Mouse (Mus musculus) kidney, postnatal 14 days (tissue): ENCODE data around the gene Slpi.
A peak's percentile ranks its signal among the peaks of the same experiment; 100 is the strongest.
"Not testable (repeated sequence)": the region's sequence is repeated elsewhere in the genome, so short reads cannot be mapped to it uniquely, and the experiment has no call there.

Experiments used
- DNase-seq: peaks from one replicate; pipeline ENCODE4 v3.0.0; 2022; ENCODE audit warnings: mixed read lengths

Slpi gene

GRCm38 (mm10) chr2:164377478-164378426, 11.1 kb downstream of the Slpi start:
- DNase-seq = no peak

DNA sequence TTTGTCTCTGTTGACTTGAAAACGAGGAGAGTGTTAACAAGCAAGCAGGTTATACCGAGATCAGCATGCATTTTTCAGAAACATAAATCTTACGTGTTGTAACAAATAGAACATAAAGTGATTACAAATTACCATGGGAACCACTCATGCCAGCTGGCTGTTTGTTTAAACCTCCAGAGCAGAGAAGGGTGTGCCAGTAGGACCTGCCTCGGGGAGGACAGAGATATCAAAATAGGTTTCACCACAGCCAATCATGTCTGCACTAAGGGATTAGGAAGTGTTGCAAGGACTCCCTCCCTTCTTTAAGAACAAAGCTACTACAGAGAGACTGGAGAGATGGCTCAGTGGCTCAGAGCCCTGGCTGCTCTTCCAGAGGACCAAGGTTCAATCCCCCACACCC, 15.7 kb downstream of the Slpi start:
- DNase-seq = no peak

DNA sequence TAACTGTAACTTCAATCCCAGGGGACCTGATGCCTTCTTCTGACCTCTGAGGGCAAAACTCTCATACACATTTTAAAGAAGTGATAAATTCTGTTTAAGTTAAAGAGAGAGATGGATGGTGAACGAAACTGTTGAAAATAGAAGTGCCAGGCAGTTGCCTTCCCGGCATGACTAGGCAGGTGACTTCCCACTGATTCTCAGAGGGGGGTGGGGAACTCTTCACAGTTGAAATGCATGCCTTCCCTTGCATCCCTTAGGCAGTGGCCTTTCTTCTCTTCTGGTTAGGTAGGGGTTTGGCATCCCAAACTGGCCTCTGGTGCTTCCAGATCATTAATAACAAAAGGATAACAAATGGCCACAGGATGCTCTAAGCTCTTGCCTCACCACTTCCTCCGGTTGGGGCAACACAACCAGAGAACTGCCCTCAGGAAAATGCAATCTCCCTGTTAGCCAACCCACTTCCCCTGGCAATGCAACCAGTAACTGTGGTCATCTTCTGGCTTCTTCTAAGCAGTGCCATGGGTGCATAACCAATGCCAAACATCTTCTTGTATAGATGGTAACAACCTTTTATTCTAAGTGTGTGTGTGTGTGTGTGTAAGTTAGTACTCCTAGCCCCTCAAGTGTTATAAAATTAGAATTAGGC, 16.4 kb downstream of the Slpi start:
- no peak for DNase-seq

GRCm38 (mm10) chr2:164371371-164371770, 17.5 kb downstream of the Slpi start:
- no peak for DNase-seq

DNA sequence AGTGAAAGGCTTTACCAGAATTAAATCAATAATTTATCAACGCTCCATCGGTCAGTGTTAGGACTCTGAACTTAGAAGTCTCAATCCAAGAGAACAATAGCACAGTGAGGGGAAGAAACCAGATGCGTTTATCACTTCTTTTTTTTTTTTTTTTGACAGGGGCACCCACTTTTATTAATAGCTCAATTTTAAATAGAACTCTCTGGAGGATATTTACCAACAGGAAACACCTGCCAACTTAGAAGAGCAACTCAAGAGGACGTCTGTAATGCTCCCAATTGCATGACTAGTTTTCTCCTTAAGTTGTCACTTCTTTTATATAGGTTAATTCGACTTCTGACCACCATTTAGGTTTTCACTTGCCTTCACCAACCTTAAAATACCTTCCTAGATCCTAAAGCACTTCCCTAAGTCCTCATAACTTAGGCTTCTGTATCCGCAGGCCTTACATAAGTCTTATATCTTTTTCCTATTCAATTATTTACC, 20.2 kb downstream of the Slpi start:
- DNase-seq = no peak

GRCm38 (mm10) chr2:164366947-164367346, 21.9 kb downstream of the Slpi start:
- DNase-seq = no peak

DNA sequence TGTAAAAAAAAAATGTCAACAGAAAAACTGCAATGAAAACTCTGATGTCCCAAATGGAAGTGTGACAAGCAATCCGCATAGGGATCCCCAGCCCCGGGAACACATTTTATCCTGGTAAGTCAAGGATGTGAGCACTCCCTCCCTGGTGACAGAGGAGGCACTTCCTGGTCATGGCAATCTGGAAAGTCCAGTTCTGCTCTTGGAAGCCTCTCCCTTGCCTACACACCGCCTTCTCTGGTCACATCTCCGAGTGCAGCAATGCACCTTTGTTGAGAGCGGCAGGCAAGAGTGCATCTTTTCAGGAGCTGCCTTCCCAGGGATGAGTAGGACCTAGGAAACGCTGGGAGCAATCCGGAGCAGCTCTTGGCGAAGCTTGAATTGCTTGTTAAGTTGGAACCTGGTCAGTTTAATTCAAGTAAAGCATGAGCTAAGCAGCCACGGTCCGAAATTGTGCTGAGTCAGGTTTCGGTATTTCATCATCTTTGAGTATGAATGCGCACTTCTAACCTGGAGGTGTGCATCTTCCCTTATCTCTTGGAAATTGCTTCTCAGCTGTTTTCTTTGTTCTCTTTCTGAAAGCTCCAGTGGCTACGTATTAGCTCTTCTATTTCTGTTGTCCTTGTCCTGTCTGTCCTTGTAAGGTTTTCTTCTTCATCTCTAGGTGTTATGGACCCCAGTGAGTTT, 27.8 kb downstream of the Slpi start:
- DNase-seq = no peak

DNA sequence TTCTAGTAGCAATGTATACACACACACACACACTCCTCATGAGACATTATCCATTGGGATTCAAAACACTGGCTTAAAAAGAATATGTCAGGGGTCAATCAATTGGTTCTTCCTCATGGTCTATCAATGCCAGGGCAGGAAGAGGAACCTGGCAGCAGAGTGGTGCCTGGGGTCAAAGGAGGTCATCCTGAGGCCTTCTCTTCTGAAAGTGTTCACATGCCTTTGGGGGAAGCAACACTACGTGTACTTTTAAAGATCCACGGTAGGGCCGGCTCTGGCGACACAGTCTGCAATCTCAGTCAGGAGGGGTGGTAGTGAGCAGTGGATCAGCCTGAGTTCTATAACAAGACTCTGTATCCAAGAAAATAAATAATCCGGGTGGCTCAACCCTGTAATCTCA, 29.2 kb downstream of the Slpi start:
- no peak for DNase-seq

- no peak for DNase-seq
Measured at GRCm38 (mm10) chr2:164359031-164359430, 29.9 kb downstream of the Slpi start.

- no peak for DNase-seq
Measured at GRCm38 (mm10) chr2:164358373-164358772, 30.5 kb downstream of the Slpi start.

DNA sequence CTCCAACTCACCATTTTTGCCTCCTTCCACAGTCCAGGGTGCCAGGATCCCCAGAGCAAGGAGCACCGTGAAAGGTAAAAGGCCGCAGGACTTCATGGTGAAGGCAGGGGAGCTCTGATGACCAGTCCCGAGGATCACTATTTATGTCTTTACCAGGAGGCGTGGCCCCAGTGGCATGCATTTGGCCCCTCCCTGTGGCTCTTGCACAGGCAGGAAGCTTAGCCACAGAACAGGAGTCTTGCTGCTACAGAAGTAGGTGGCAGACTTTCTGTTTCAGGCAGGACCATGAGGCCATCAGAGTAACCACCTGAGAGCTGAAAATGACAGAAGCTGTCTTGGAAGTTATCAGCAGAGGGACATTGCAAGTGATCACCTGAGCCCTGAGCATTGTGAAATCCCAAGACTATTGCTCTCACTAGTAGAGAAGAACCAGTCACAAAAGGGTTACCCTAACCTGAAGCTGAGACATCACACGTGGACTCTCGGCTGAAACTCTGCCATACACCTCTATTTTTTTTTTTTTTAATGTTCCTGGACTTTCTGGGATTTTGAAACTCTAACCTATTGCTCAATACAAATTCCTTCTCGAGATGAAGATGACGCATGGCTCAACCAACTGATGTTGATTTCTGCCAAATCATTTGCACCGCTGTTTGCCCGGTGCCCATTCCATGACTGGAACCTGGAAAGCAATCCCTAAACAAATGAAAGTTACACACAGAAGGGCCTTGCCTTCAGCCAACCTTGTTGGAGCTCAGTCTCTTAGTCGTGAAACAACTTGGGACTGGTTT, 32.5 kb downstream of the Slpi start:
- DNase-seq = no peak

GRCm38 (mm10) chr2:164353356-164353755, 35.5 kb downstream of the Slpi start:
- DNase-seq = no peak

DNA sequence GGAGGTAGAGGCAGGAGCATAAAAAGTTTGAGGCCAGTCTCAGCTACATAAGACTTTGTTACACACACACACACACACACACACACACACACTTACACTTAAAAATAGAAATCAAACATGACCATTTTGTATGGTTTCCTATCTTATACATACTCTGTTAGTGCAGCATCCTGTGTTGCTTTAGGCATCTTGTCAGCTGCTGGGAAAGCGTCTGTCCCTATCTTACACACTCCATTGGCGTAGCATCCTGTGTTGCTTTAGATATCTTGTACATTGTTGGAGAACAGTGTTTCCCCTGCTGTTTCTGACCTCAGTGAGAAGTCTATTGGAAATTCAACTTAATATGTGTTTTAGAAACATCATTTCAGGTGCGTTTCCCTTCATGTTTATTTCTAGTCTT, 36.2 kb downstream of the Slpi start:
- DNase-seq = no peak

DNA sequence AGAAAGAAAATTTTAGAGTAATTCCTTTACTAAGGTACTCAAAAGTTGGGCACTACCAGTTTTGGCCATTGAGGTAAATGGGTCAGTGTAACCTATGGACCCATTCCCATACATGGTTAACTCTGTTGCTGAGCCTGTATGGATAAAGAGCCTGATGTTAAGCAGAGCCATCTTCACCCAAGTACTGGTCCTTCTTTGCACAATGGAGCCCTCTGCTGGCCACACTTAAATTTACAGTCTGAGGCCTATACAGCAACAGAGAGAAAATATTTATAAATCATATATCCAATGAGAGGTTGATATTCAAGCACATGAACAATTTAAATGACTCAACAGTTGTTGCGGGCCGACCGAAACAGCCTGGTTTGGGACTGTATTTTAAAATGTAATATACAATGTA, 39.9 kb downstream of the Slpi start:
- DNase-seq = peak; percentile 23

- DNase-seq = peak; percentile 8
Measured at GRCm38 (mm10) chr2:164347697-164348096, 41.2 kb downstream of the Slpi start.

GRCm38 (mm10) chr2:164343732-164344131, 45.2 kb downstream of the Slpi start:
- not testable (repeated sequence) for DNase-seq

DNA sequence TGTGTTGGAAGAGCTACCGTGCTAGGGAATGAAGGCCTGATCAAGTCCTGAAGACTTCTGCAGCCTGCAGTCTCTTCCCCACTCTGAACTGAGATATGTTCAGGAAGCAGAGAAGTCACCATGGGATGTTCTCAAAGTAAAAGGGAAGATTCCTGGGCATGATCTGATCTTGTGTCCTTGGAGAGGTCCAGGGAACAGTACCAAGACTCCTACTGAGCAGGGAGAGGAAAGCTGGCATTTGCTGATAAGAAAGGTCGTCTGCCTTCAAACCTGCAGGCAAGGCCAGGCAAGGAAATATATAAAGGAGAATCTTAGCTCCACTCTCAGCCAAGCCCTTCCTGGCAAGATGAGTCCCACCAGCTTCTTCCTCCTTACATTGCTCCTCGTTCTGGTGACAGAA, 56.5 kb downstream of the Slpi start, which contains the start of gene Svs5:
Gene Svs5 (plus strand): TSS at position 301 of the 400 bp plus-strand sequence.
- not testable (repeated sequence) for DNase-seq

DNA sequence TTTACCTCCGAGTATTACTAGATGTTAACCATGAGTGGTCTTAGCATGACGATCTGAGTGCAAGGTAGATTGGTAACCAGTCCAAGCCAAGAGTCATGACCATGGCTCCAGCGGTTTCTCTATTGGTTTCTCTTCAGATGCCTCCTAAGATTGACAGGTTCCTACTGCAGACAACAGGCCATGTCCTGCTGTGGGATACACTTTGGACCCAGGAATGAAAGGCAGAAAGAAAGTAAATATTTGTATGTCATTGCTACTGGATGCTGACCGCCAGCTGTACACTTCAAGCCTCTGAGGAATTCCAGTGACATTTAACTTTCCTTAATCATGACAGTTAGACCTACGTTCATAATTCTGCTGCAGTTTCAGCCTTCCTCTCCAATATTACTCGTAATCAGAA, 67.9 kb downstream of the Slpi start:
- DNase-seq = no peak

DNA sequence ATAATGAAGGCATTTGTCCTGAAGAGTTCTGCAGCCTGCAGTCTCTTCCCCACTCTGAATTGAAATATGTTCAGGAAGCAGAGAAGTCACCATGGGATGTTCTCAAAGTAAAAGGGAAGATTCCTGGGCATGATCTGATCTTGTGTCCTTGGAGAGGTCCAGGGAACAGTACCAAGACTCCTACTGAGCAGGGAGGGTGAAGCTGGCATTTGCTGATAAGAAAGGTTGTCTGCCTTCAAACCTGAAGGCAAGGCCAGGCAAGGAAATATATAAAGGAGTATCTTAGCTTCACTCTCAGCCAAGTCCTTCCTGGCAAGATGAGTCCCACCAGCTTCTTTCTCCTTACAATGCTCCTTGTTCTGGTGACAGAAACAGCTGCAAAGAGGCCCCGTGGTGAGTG, 72.4 kb downstream of the Slpi start, which contains the start of gene Svs6:
Gene Svs6 (plus strand): TSS at position 301 of the 400 bp plus-strand sequence.
- DNase-seq = not testable (repeated sequence)

DNA sequence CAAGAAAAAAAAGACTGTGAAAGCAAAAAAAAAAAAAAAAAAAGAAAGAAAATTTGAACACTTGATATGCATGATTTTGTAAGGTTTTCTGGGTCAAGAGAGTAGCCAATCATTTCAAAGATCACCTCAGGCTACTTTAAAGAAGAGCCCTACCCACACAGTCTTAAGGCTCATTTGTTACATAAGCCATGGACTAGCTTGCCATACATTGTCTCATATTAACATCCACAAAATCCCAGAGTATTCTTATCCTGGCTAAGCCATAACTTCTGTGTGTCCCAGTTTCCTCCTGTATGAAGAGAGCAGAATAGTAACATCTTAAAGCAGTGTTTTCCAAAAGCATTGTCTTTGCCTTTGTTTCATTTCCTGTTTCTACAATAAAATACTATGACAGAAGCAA, 73.4 kb downstream of the Slpi start:
- DNase-seq = not testable (repeated sequence)

DNA sequence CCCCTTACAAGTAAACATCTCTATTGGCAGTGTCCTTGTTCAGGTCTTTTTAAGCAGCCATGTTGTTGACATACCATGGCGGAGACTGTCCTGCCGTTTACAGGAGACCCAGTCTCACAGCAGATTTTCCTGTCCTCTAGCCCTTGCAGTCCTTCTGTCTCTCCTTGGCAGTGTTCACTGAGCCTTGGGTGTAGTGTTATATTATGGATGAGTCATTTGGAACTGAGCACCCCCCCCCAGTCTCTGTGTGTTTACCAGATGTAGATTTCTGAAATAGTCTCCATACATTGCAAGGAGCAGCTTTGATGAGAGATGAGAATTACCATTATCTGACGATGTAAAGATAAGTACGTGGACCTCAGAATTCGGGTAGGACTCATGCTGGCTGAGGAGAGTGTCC, 76.3 kb downstream of the Slpi start:
- DNase-seq = no peak
